Mouse (Mus musculus) embryonic facial prominence, embryonic 10.5 days (tissue): Measurements from ENCODE around the gene Rps6kb2. TPM values are rescaled to one million over a fixed set of nuclear protein-coding genes. Genes with fewer than 3 reads are reported as not detected.
"Not testable (repeated sequence)": the region's sequence is repeated elsewhere in the genome, so short reads cannot be mapped to it uniquely, and the experiment has no call there.

Source experiments
- DNase-seq: peaks from one replicate; pipeline ENCODE4 v3.0.0-alpha.2; 2017; ENCODE audit warnings: low spot score
- H3K27ac ChIP-seq: fragments of 300-500 bp; sonication (generic); replicated peaks from 2 replicates; pipeline ENCODE4 v1.5.1; 2016; ENCODE audit warnings: mild to moderate bottlenecking
- H3K27me3 ChIP-seq: fragments of 300-500 bp; sonication (generic); replicated peaks from 2 replicates; pipeline ENCODE4 v1.6.1; 2016; ENCODE audit warnings: low read depth, mild to moderate bottlenecking; ENCODE audit not compliant: poor library complexity, severe bottlenecking
- H3K36me3 ChIP-seq: fragments of 300-500 bp; sonication (generic); replicated peaks from 2 replicates; pipeline ENCODE4 v1.6.1; 2016; ENCODE audit warnings: mild to moderate bottlenecking, moderate library complexity
- H3K4me1 ChIP-seq: fragments of 300-500 bp; sonication (generic); 2 replicates; pipeline ENCODE4 v1.6.1; 2016
- H3K4me3 ChIP-seq: fragments of 300-500 bp; sonication (generic); 2 replicates; pipeline ENCODE4 v1.5.1; 2016; ENCODE audit warnings: mild to moderate bottlenecking, moderate library complexity
- H3K9me3 ChIP-seq: fragments of 300-500 bp; sonication (generic); 2 replicates; pipeline ENCODE4 v1.6.1; 2016; ENCODE audit warnings: mild to moderate bottlenecking
- WGBS: fragments of 180-500 bp; shearing (Covaris S2); methylation state at CpG from one replicate; pipeline ENCODE4 v1.1.7; 2016; 5-methylcytosine and 5-hydroxymethylcytosine counted together
- polyA plus RNA-seq: library from polyadenylated mRNA; unstranded; fragments of >200 nt; fragmentation: Nextera tagmentation; extraction: Ambion mirVana; gene quantifications from 2 replicates; pipeline ENCODE4 v1.2.1, GENCODE M21; 2016

Rps6kb2 gene
- polyA plus RNA-seq, 1 experiment from 2014 or later, result 66.1 TPM

- Histone ChIP-seq H3K36me3 (peaks cover 30% of the 10 kb centered on the region), H3K4me1 (peaks cover 39% of the 10 kb centered on the region), H3K27ac (peak overlapping the region; percentile 86), H3K4me3 (peak overlapping the region; percentile 74)
- DNase-seq, result peak; percentile 17
- not testable (repeated sequence) for H3K27me3 ChIP-seq, H3K9me3 ChIP-seq
- 20% methylated on average over 4 of the region's 4 CpGs for WGBS
Measured at GRCm38 (mm10) chr19:4125268-4125667, 37.9 kb downstream of the Rps6kb2 start.

DNA sequence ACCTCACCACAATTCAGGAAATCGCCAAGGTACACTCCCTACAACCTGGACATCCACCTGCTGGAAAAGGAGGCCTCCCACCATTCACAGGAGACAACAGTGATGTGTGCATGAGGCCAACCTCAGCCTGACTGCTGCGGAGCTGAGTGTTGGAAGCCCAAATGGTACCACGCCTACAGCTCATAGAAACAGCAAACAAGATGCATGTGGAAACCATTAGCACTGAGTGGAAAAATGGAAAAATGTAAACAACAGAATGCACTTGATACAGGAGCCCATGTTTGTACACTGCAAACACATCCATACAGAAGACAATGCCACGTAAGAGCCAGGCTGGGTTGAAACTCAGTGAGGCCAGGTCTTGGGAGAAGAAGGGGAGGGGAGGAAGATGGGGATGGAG is 38.7 kb downstream of the Rps6kb2 start:
- Histone ChIP-seq H3K36me3 (peaks cover 22% of the 10 kb centered on the region), H3K9me3 (no peaks in the 10 kb centered on the region), H3K27me3 (no peaks in the 10 kb centered on the region), H3K4me3 (no peak overlapping the region), H3K4me1 (peaks cover 43% of the 10 kb centered on the region), H3K27ac (no peak overlapping the region)
- DNase-seq, result no peak
- 77% methylated on average over 4 of the region's 4 CpGs for WGBS

DNA sequence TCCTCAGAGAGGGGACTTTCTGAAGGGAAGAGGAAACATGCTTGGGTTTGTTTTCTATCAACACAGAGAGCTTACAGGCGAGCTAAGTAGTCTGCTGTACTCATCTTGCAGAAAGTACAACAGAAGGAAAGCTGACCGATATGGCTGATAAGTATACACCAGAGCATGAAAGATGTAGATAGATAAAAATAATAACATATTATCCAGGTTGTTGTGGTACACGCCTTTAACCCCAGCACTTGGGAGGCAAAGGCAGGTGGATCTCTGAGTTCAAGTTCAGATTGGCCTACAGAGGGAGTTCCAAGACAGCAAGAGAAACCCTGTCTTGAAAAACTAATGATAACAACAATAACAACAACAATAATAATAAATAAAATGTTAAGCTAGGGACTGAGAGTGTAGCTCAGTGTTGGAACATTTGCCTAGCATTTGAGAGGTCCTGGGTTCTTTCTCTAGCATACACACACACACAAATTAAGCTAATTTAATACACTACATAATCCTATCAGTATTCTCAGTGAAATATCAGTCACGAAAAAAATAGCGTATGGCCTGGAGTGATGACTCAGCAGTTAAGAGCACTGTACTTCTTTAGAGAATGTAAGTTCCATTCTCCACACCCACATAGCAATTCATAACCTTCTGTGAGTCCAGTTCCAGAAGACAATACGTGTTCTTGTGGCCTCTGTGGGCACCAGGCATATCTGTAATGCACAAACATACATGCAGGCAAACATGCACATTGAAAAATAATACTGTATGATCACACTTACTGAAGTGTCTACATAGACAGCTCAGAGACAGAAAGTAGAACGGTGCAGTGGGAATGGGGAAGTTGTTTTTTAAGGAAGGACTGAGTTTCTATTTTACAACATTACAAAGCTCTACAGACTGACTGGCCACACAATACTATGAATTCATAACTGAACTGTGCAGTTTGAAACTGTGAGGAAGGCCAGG is 40.5 kb downstream of the Rps6kb2 start:
- Histone ChIP-seq H3K27me3 (no peaks in the 10 kb centered on the region), H3K36me3 (peaks cover 15% of the 10 kb centered on the region), H3K4me1 (peaks cover 42% of the 10 kb centered on the region), H3K9me3 (no peaks in the 10 kb centered on the region), H3K27ac (no peak overlapping the region), H3K4me3 (no peak overlapping the region)
- 84% methylated on average over 7 of the region's 7 CpGs for WGBS
- no peak for DNase-seq

DNA sequence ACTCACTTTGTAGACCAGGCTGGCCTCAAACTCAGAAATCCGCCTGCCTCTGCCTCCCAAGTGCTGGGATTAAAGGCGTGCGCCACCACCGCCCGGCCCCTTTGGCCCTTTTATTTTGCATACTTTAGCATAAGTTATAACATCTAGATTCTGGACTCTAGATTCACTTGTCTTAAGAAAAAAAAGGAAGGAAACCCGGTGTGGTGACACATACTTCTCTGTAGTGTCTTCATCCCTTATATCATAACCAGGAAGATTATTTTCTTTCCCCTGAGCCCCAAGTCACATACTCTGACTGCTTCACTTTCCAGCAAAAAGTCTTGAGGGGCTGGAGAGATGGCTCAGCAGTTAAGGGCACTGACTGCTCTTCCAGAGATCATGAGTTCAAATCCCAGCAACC is 41.3 kb downstream of the Rps6kb2 start:
- not testable (repeated sequence) for H3K9me3 ChIP-seq, H3K27me3 ChIP-seq, DNase-seq
- H3K27ac ChIP-seq, result peak overlapping the region; percentile 92; the same call in 1 of the 2 replicates
- 59% methylated on average over 6 of the region's 6 CpGs for WGBS
- H3K36me3 ChIP-seq, result peaks cover 18% of the 10 kb centered on the region
- H3K4me1 ChIP-seq, result peaks cover 35% of the 10 kb centered on the region
- H3K4me3 ChIP-seq, result peak overlapping the region; percentile 63; the same call in 1 of the 2 replicates

DNA sequence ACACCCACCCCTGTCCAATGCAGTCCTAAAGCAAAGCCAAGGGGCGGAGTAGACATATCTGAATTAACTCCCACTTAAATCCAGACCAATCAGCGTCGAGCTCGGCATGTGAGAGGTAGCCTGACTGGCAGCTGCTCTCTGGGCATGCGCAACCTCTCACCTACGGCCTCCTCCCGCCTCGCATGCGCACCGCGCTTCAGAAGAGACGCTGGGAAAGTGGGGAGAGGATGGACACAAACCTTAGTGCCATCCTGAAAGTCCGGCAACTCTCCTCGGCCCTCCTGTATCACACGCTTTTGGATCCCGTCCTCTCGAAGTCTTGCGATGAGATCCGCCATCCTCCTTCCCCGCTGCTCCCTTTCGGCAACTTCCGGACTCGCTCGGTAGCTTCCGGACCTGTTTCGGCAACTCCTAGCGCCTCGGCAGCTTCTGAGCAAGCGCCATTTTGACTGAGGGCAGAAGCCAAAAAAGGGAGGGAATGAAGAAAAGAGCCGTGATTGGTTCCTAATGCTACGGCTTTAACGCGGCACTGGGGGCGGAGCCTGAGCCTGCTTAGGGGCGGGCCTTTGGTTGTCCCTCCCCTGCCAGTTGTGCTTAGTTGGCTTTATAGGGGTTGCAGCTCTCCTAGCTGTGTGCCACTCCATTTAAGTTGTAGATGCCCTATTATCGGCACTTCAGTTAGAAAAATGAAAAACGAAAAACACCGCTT is 41.9 kb downstream of the Rps6kb2 start:
- 3% methylated on average over 38 of the region's 38 CpGs for WGBS
- no peaks in the 10 kb centered on the region for H3K27me3 ChIP-seq

DNA sequence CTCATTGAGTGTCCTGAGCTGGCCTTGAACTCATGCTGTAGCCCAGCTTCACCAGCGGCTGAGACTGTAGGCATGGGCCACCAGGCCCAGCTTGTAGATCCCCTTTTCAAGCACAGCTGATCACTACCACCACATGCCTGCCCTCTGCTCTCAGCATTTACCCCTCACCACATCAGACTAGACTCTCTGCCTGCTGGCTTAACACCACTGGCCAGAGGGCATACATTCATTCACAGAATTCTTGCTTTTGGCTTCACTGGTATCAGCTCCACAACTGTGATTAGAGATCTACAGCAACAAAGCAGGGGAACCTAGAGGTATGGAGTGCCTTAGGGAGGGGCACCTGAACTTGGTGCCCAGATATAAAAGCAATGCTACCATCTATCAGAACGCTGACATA is 42.7 kb downstream of the Rps6kb2 start:
- H3K4me3 ChIP-seq, result peak overlapping the region; percentile 63
- no peaks in the 10 kb centered on the region for H3K9me3 ChIP-seq
- H3K36me3 ChIP-seq, result peaks cover 32% of the 10 kb centered on the region
- DNase-seq, result no peak
- no peaks in the 10 kb centered on the region for H3K27me3 ChIP-seq
- H3K4me1 ChIP-seq, result peaks cover 24% of the 10 kb centered on the region
- WGBS, result 96% methylated on average over 2 of the region's 2 CpGs
- H3K27ac ChIP-seq, result no peak overlapping the region

More for the DNA sequence above, 41.9 kb downstream of the Rps6kb2 start:
- peaks cover 25% of the 10 kb centered on the region for H3K36me3 ChIP-seq
- peak overlapping the region; percentile 92 for H3K27ac ChIP-seq
- peak; percentile 96 for DNase-seq
- peaks cover 28% of the 10 kb centered on the region for H3K4me1 ChIP-seq
- H3K9me3 ChIP-seq, result no peaks in the 10 kb centered on the region
- peak overlapping the region; percentile 63 for H3K4me3 ChIP-seq

DNA sequence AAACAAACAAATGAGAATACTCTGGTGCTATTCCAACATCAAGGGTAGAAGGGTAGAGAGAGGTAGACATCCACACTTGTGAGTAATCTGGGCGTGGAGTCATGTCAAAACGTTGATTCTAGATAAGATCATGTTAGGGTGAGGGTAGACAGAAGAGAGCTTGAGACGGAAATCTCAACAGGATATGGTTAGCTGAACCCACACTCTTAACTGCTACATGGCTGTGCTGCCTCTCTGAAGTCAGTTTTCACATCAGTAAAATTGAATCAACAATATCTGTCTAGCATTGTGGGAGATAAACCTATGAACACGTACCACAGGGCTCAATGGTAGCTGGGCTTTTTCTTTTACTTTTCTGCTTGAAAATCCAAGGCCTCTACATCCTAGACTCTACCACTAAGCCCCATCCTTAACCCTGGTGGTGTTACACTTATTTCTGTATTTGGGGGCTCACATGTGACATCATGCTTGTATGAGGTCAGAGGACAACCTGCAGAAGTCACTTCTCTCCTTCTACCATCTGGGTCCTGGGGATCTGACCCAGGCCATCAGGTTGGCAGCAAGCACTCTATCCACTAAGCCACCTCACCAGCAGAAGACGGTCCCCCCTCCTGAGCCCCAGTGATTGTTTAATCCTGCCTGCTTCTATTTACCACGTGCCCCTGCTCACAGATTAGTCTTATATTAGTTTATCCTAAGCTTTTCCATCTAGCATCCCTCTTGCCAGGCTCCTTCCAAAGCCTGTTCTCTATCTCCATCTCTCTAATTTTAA is 43.3 kb downstream of the Rps6kb2 start:
- no peak overlapping the region for H3K27ac ChIP-seq
- DNase-seq, result no peak
- no peaks in the 10 kb centered on the region for H3K27me3 ChIP-seq
- peaks cover 38% of the 10 kb centered on the region for H3K36me3 ChIP-seq
- peaks cover 19% of the 10 kb centered on the region for H3K4me1 ChIP-seq
- H3K9me3 ChIP-seq, result no peaks in the 10 kb centered on the region
- WGBS, result 88% methylated on average over 6 of the region's 6 CpGs
- H3K4me3 ChIP-seq, result peak overlapping the region; percentile 63; the same call in 1 of the 2 replicates

- Histone ChIP-seq H3K4me3 (no peak overlapping the region), H3K4me1 (peaks cover 26% of the 10 kb centered on the region), H3K9me3 (no peaks in the 10 kb centered on the region), H3K27me3 (no peaks in the 10 kb centered on the region), H3K27ac (no peak overlapping the region), H3K36me3 (peaks cover 54% of the 10 kb centered on the region)
- no peak for DNase-seq
- WGBS, result 95% methylated on average over 2 of the region's 2 CpGs
Measured at GRCm38 (mm10) chr19:4118350-4118749, 44.8 kb downstream of the Rps6kb2 start.

DNA sequence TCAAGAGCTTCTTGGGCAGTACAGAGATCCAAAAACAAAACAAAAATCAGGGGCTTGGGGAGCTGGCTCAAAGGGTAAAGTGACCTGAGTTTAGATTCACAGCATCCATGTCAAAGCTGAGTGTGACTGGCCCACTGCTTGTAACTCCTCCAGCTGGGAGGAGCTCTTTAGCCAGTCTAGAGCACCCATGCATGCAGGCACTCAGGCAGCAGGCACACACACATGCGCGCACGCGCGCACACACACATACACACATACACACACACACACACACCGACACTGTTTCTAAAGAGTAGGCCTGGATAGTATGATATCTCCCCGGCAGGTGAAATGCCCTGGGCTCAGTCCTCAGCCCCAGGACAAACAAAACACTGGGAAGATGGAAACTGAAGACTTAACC is 46.1 kb downstream of the Rps6kb2 start:
- no peaks in the 10 kb centered on the region for H3K9me3 ChIP-seq
- peaks cover 32% of the 10 kb centered on the region for H3K4me1 ChIP-seq
- no peak overlapping the region for H3K27ac ChIP-seq
- H3K4me3 ChIP-seq, result no peak overlapping the region
- no peak for DNase-seq
- H3K27me3 ChIP-seq, result no peaks in the 10 kb centered on the region
- H3K36me3 ChIP-seq, result peaks cover 67% of the 10 kb centered on the region
- WGBS, result 97% methylated on average over 7 of the region's 7 CpGs

GRCm38 (mm10) chr19:4115816-4116215 is 47.3 kb downstream of the Rps6kb2 start:
- no peaks in the 10 kb centered on the region for H3K9me3 ChIP-seq
- no peaks in the 10 kb centered on the region for H3K27me3 ChIP-seq
- peaks cover 79% of the 10 kb centered on the region for H3K36me3 ChIP-seq
- H3K4me3 ChIP-seq, result no peak overlapping the region
- no peak for DNase-seq
- WGBS, result 83% methylated on average over 11 of the region's 11 CpGs
- peaks cover 29% of the 10 kb centered on the region for H3K4me1 ChIP-seq
- H3K27ac ChIP-seq, result no peak overlapping the region

DNA sequence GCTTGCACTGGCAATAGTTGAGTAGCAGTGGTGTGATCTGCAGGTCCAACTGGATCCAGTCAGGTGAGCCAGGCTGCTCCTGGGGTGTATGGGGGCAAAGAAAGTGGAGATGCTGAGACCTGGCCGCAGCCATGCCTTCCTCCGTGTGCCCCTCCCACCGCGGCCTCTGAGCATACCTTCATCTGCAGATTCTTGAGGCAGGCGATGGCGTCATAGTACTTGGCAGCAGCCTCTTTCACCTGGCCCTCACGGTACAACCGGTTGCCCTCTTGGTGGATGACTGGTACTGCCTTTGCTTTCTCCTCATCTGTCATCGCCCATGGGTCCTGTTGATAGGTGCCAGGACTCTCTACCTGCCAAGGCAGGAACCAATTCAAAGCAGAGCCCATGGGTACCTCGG is 48.0 kb downstream of the Rps6kb2 start:
- H3K27ac ChIP-seq, result no peak overlapping the region
- H3K4me3 ChIP-seq, result no peak overlapping the region
- H3K27me3 ChIP-seq, result no peaks in the 10 kb centered on the region
- 92% methylated on average over 10 of the region's 10 CpGs for WGBS
- H3K4me1 ChIP-seq, result peaks cover 22% of the 10 kb centered on the region
- peaks cover 79% of the 10 kb centered on the region for H3K36me3 ChIP-seq
- no peak for DNase-seq
- no peaks in the 10 kb centered on the region for H3K9me3 ChIP-seq

DNA sequence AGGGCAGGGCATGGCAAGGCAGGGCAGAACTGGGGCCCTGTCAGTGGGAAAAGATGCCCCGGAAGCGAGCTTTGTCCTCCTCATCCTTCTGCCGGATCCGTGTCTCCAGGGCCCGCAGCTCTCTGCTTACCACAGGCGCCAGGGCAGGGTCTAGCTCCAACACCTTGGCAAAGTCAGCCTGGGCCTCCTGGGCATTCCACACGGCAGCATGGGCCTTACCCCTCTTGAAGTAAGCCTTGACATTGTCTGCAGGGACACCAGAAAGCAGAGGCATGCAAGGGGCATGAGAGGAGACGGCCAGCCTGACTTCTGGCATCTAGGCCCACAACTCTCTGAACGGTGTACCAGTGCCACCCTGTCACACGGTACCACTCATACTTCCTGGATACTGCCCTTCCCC is 48.6 kb downstream of the Rps6kb2 start:
- WGBS, result 92% methylated on average over 10 of the region's 10 CpGs
- no peaks in the 10 kb centered on the region for H3K9me3 ChIP-seq
- no peak for DNase-seq
- peaks cover 20% of the 10 kb centered on the region for H3K4me1 ChIP-seq
- H3K27me3 ChIP-seq, result no peaks in the 10 kb centered on the region
- no peak overlapping the region for H3K4me3 ChIP-seq
- H3K36me3 ChIP-seq, result peaks cover 79% of the 10 kb centered on the region
- H3K27ac ChIP-seq, result no peak overlapping the region
